Mouse (Mus musculus) hindbrain, embryonic 16.5 days (tissue): ENCODE data around the gene Umod. TPM values are rescaled to one million over a fixed set of nuclear protein-coding genes. Genes with fewer than 3 reads are reported as not detected.

Experiments used
- ATAC-seq: fragments of 200-750 bp; cut with Nextera tagmentation; 2 replicates; pipeline ENCODE4 v1.8.0; 2017; ENCODE audit warnings: moderate TSS enrichment, moderate library complexity
- H3K27ac ChIP-seq: fragments of 300-500 bp; sonication (generic); 2 replicates; pipeline ENCODE4 v1.5.1; 2014; ENCODE audit warnings: low read depth, mild to moderate bottlenecking, control low read depth, low read length, moderate library complexity
- H3K27me3 ChIP-seq: fragments of 300-500 bp; sonication (generic); replicated peaks from 2 replicates; pipeline ENCODE4 v1.6.1; 2014; ENCODE audit warnings: low read length; ENCODE audit not compliant: control insufficient read depth, insufficient read depth
- H3K36me3 ChIP-seq: fragments of 300-500 bp; sonication (generic); 2 replicates; pipeline ENCODE4 v1.6.1; 2014; ENCODE audit warnings: mild to moderate bottlenecking, low read length, moderate library complexity, mixed read lengths; ENCODE audit not compliant: control insufficient read depth, insufficient read depth
- H3K4me1 ChIP-seq: fragments of 300-500 bp; sonication (generic); 2 replicates; pipeline ENCODE4 v1.6.1; 2014; ENCODE audit warnings: low read depth, low read length; ENCODE audit not compliant: control insufficient read depth, insufficient read depth
- H3K4me2 ChIP-seq: fragments of 300-500 bp; sonication (generic); 2 replicates; pipeline ENCODE4 v1.6.1; 2014; ENCODE audit warnings: mild to moderate bottlenecking, low read length, control low read depth, moderate library complexity
- H3K4me3 ChIP-seq: fragments of 300-500 bp; sonication (generic); 2 replicates; pipeline ENCODE4 v1.5.1; 2014; ENCODE audit warnings: mild to moderate bottlenecking, low read length, control low read depth, moderate library complexity
- H3K9ac ChIP-seq: fragments of 300-500 bp; sonication (generic); 2 replicates; pipeline ENCODE4 v1.6.1; 2014; ENCODE audit warnings: low read depth, mild to moderate bottlenecking, control low read depth, low read length, moderate library complexity
- H3K9me3 ChIP-seq: fragments of 300-500 bp; sonication (generic); 2 replicates; pipeline ENCODE4 v1.6.1; 2014; ENCODE audit warnings: mild to moderate bottlenecking, low read length, moderate library complexity; ENCODE audit not compliant: control insufficient read depth
- WGBS: fragments of 180-500 bp; shearing (Covaris S2); extraction: QIAGEN DNeasy Blood & Tissue Kit; methylation state at CpG from one replicate; pipeline ENCODE4 v1.1.7; 2014; 5-methylcytosine and 5-hydroxymethylcytosine counted together
- polyA plus RNA-seq: library from polyadenylated mRNA; unstranded; fragments of >200 nt; fragmentation: Nextera tagmentation; extraction: Ambion mirVana; gene quantifications from 2 replicates; pipeline ENCODE4 v1.2.1, GENCODE M21; 2015

Umod gene
- polyA plus RNA-seq = not detected in 2 replicates

- no peaks in the 10 kb centered on the region for H3K36me3 ChIP-seq
- no peak within 1 kb of the TSS for H3K4me3 ChIP-seq
- H3K9ac ChIP-seq = no peak within 1 kb of the TSS
- H3K4me1 ChIP-seq = no peaks in the 10 kb centered on the region
- H3K27ac ChIP-seq = no peak within 1 kb of the TSS
- ATAC-seq = no peak
- H3K27me3 ChIP-seq = no peaks in the 10 kb centered on the region
- no peak within 1 kb of the TSS for H3K4me2 ChIP-seq
- no peaks in the 10 kb centered on the region for H3K9me3 ChIP-seq
These were observed at the start of gene Umod for GRCm38 (mm10) chr7:119479256-119479655. TSS of gene Umod (minus strand) at chr7:119479282.

DNA sequence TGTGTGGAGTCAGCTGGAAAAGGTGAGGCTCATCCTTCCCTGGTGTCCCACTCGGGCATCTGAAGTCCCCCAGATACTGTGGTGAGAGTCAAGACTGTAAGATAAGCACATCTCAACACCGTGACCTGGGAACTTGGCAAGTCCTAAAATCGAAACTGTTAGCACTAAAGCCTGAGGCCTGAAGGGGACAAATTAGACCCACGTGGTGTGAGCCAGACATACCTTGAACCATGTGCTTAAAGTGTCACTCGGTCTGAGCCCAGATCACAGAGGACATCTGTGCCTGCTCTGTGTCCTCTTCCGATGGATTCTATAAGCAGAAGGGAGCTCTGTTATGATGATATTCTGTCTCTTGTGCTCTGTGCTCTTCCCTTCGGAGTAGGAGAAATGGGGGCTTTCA, 49.5 kb upstream of the Umod start:
- ATAC-seq = no peak
- H3K9ac ChIP-seq = no peak overlapping the region
- no peak overlapping the region for H3K4me2 ChIP-seq
- no peaks in the 10 kb centered on the region for H3K9me3 ChIP-seq
- H3K4me1 ChIP-seq = peaks cover 3% of the 10 kb centered on the region; the same call in 1 of the 2 replicates
- no peak overlapping the region for H3K27ac ChIP-seq
- H3K27me3 ChIP-seq = no peaks in the 10 kb centered on the region
- WGBS = 87% methylated on average over 7 of the region's 7 CpGs
- H3K36me3 ChIP-seq = no peaks in the 10 kb centered on the region
- no peak overlapping the region for H3K4me3 ChIP-seq

GRCm38 (mm10) chr7:119527548-119527947, 48.5 kb upstream of the Umod start:
- peaks cover 3% of the 10 kb centered on the region; the same call in 1 of the 2 replicates for H3K4me1 ChIP-seq
- no peaks in the 10 kb centered on the region for H3K36me3 ChIP-seq
- H3K27ac ChIP-seq = no peak overlapping the region
- no peak overlapping the region for H3K4me2 ChIP-seq
- H3K9ac ChIP-seq = no peak overlapping the region
- no peaks in the 10 kb centered on the region for H3K27me3 ChIP-seq
- H3K9me3 ChIP-seq = no peaks in the 10 kb centered on the region
- ATAC-seq = no peak
- WGBS = 58% methylated on average over 2 of the region's 2 CpGs
- no peak overlapping the region for H3K4me3 ChIP-seq

DNA sequence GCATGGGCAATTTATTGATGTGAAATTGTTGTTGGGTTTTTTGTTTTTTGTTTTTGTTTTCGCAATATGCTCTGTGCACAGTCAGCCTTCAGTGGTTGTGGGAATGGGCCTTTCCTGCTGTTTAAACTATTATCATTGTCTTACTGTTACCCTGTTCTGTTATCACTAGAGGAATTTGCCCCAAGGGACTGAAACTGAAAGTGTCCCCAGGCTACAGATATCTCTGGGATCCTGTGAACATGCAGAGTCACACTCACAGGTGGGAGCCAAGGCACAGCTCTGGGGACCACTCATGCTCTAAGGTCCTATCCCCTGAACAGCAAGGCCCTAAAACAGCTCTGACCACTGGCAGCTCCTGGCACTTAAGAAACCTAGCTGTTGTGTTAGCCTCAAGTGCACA, 48.1 kb upstream of the Umod start:
- H3K9ac ChIP-seq = no peak overlapping the region
- peaks cover 3% of the 10 kb centered on the region; the same call in 1 of the 2 replicates for H3K4me1 ChIP-seq
- H3K36me3 ChIP-seq = no peaks in the 10 kb centered on the region
- H3K4me3 ChIP-seq = no peak overlapping the region
- ATAC-seq = no peak
- no peaks in the 10 kb centered on the region for H3K9me3 ChIP-seq
- WGBS = 90% methylated on average over 1 of the region's 1 CpGs
- H3K4me2 ChIP-seq = no peak overlapping the region
- no peaks in the 10 kb centered on the region for H3K27me3 ChIP-seq
- H3K27ac ChIP-seq = no peak overlapping the region

GRCm38 (mm10) chr7:119526486-119526885, 47.4 kb upstream of the Umod start:
- no peak for ATAC-seq
- Histone ChIP-seq H3K4me1 (peaks cover 3% of the 10 kb centered on the region; the same call in 1 of the 2 replicates), H3K36me3 (no peaks in the 10 kb centered on the region), H3K4me2 (no peak overlapping the region), H3K4me3 (no peak overlapping the region), H3K9me3 (no peaks in the 10 kb centered on the region), H3K27ac (no peak overlapping the region), H3K27me3 (no peaks in the 10 kb centered on the region), H3K9ac (0 out of 2 replicates have a peak overlapping the region, but pooled peaks have one; percentile 5)
- WGBS = 55% methylated on average over 13 of the region's 13 CpGs

DNA sequence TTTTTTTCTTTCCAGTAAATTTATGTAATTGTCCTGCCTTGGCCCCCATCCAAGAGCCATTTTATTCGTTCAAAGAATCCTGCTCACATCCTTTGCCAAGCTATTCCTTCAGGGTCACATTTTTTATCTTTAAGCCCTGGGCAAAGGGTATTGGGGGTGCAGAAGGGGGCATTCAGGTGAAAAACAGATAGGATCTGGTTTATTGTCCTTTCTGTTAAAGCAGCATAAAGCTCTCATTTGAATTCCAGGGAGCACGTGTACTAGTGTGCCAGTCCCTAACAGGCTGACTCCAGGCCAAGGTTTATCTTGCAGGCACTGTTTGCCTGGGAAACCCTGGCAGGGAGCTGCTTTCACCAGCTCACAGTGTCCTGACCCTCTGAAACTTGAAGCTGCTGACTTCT, 46.8 kb upstream of the Umod start:
- H3K27me3 ChIP-seq = no peaks in the 10 kb centered on the region
- peak; percentile 76 for ATAC-seq
- H3K36me3 ChIP-seq = no peaks in the 10 kb centered on the region
- H3K4me1 ChIP-seq = peaks cover 3% of the 10 kb centered on the region; the same call in 1 of the 2 replicates
- peak overlapping the region; percentile 5; the same call in 1 of the 2 replicates for H3K9ac ChIP-seq
- no peak overlapping the region for H3K4me3 ChIP-seq
- no peaks in the 10 kb centered on the region for H3K9me3 ChIP-seq
- 33% methylated on average over 2 of the region's 2 CpGs for WGBS
- H3K4me2 ChIP-seq = no peak overlapping the region
- H3K27ac ChIP-seq = no peak overlapping the region

GRCm38 (mm10) chr7:119523389-119523788, 44.3 kb upstream of the Umod start, which contains the start of gene Pdilt:
TSS of gene Pdilt (minus strand) at chr7:119523489.
- Histone ChIP-seq H3K36me3 (no peaks in the 10 kb centered on the region), H3K27ac (no peak within 1 kb of the TSS), H3K4me3 (no peak within 1 kb of the TSS), H3K27me3 (no peaks in the 10 kb centered on the region), H3K9me3 (no peaks in the 10 kb centered on the region), H3K9ac (no peak within 1 kb of the TSS), H3K4me2 (no peak within 1 kb of the TSS), H3K4me1 (peaks cover 3% of the 10 kb centered on the region; the same call in 1 of the 2 replicates)
- no peak for ATAC-seq
- WGBS = 86% methylated on average over 4 of the region's 4 CpGs

- H3K36me3 ChIP-seq = no peaks in the 10 kb centered on the region
- H3K4me3 ChIP-seq = no peak overlapping the region
- no peaks in the 10 kb centered on the region for H3K9me3 ChIP-seq
- H3K9ac ChIP-seq = no peak overlapping the region
- H3K4me1 ChIP-seq = peaks cover 3% of the 10 kb centered on the region; the same call in 1 of the 2 replicates
- 69% methylated on average over 1 of the region's 1 CpGs for WGBS
- no peak overlapping the region for H3K4me2 ChIP-seq
- no peak for ATAC-seq
- no peak overlapping the region for H3K27ac ChIP-seq
- H3K27me3 ChIP-seq = no peaks in the 10 kb centered on the region
These were observed 43.3 kb upstream of the Umod start for GRCm38 (mm10) chr7:119522385-119522784.

GRCm38 (mm10) chr7:119521816-119522215, 42.7 kb upstream of the Umod start:
- Histone ChIP-seq H3K9ac (no peak overlapping the region), H3K9me3 (no peaks in the 10 kb centered on the region), H3K27ac (no peak overlapping the region), H3K36me3 (no peaks in the 10 kb centered on the region), H3K27me3 (no peaks in the 10 kb centered on the region), H3K4me2 (no peak overlapping the region), H3K4me1 (peaks cover 3% of the 10 kb centered on the region; the same call in 1 of the 2 replicates), H3K4me3 (no peak overlapping the region)
- WGBS = 88% methylated on average over 3 of the region's 3 CpGs
- no peak for ATAC-seq
